Mouse (Mus musculus) embryonic fibroblast, embryonic 13.5 days (primary cell): ENCODE data around the gene Esf1.

Source experiments
- CTCF ChIP-seq: IDR thresholded peaks from 2 replicates; pipeline ENCODE4 v1.5.1; 2011; ENCODE audit warnings: mild to moderate bottlenecking, control low read depth, low read length, moderate library complexity, borderline replicate concordance; ENCODE audit not compliant: insufficient read depth
- POLR2A ChIP-seq: IDR thresholded peaks from 2 replicates; pipeline ENCODE4 v1.6.1; 2011; ENCODE audit warnings: low read depth, mild to moderate bottlenecking, control low read depth, low read length, moderate library complexity

DNA sequence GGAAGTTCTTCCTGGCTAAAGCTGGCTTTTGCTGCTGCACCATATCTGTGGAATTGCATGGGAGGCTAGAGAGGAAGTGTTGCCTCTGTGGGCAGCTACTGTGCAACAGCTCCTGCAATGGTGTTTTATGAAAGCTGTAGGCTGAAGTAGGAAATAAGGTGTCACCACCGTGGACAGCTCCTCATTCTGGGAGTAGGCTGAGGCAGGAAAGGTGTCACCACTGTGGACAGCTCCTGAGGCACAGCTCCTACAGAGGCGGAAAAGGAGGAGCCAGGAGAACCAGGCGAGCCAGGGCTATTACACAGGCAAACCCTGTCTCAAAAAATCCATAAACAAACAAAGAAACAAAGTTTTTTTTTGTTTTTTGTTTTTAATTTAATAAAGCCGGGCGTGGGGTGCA is 74.3 kb downstream of the Esf1 start:
- TF ChIP-seq CTCF (no peak), POLR2A (no peak)
